Mouse (Mus musculus) heart, adult 2 months (tissue): ENCODE measurements around the gene Inf2. TPM values are rescaled to one million over a fixed set of nuclear protein-coding genes. Genes with fewer than 3 reads are reported as not detected.

ENCODE experiments used
- DNase-seq, 2 experiments: peaks; one replicate each; pipeline ENCODE4 v3.0.0; 2021
- H3K27ac ChIP-seq: fragments of 200-600 bp; 2 replicates; pipeline ENCODE4 v1.8.1; 2022
- H3K27me3 ChIP-seq: fragments of 200-500 bp; 2 replicates; pipeline ENCODE4 v1.6.1; 2012; ENCODE audit warnings: mild to moderate bottlenecking, low read length, inconsistent platforms, mixed read lengths; ENCODE audit not compliant: control insufficient read depth, insufficient read depth
- H3K36me3 ChIP-seq: fragments of 200-500 bp; 2 replicates; pipeline ENCODE4 v1.6.1; 2012; ENCODE audit warnings: low read length, inconsistent platforms; ENCODE audit not compliant: control insufficient read depth, insufficient read depth
- H3K4me1 ChIP-seq: fragments of 200-500 bp; 2 replicates; pipeline ENCODE4 v1.6.1; 2011; ENCODE audit warnings: low read length; ENCODE audit not compliant: control insufficient read depth, insufficient read depth
- H3K4me3 ChIP-seq: fragments of 200-600 bp; 2 replicates; pipeline ENCODE4 v1.8.1; 2022
- H3K79me2 ChIP-seq: fragments of 200-500 bp; replicated peaks from 2 replicates; pipeline ENCODE4 v1.6.1; 2012; ENCODE audit warnings: mild to moderate bottlenecking, inconsistent platforms, low read length, moderate library complexity, mixed read lengths; ENCODE audit not compliant: control insufficient read depth, insufficient read depth
- H3K9ac ChIP-seq: fragments of 200-500 bp; 2 replicates; pipeline ENCODE4 v1.6.1; 2012; ENCODE audit warnings: low read depth, mild to moderate bottlenecking, control low read depth, inconsistent platforms, low read length, mixed read lengths
- CTCF ChIP-seq: fragments of 200-600 bp; IDR thresholded peaks from 2 replicates; pipeline ENCODE4 v1.8.1; 2022; ENCODE audit warnings: antibody characterized with exemption, mild to moderate bottlenecking, moderate library complexity
- EP300 ChIP-seq: fragments of 200-500 bp; IDR thresholded peaks from 2 replicates; pipeline ENCODE4 v1.6.1; 2011; ENCODE audit warnings: low read depth, low read length, control low read depth; ENCODE audit not compliant: insufficient read depth
- POLR2A ChIP-seq: fragments of 200-500 bp; IDR thresholded peaks from 2 replicates; pipeline ENCODE4 v1.6.1; 2011; ENCODE audit warnings: mild to moderate bottlenecking, low read depth, low read length, control low read depth; ENCODE audit not compliant: insufficient read depth
- WGBS: fragments of 180-500 bp; shearing (Covaris S2); methylation state at CpG from one replicate; pipeline ENCODE4 v1.1.7; 2018; 5-methylcytosine and 5-hydroxymethylcytosine counted together
- intact Hi-C: fragments of 180-260 bp; cut with DNase I; formaldehyde crosslinking; loops from one replicate; pipeline ENCODE4 v1.15.1; 2025
- long read RNA-seq: library from polyadenylated mRNA; stranded (forward); transcript quantifications from one replicate; pipeline ENCODE4 v2.0.0, GENCODE M21; 2021
- polyA plus RNA-seq: library from polyadenylated mRNA; depleted of rRNA; stranded (reverse); fragments of >200 nt; gene quantifications from 2 replicates; pipeline ENCODE4 v1.2.3, GENCODE M21; 2012; rRNA removed
- total RNA-seq, 2 experiments: library from RNA; stranded (reverse); gene quantifications; 2 replicates each; pipeline ENCODE4 v1.2.3; 2021

The Inf2 gene
- total RNA-seq = 10 to 100 TPM; 15.0 to 17.3 TPM
- 11.7 and 12.7 TPM in 2 replicates for polyA plus RNA-seq
- long read RNA-seq, partial matches to known transcripts = 1 of 2 reads
- long read RNA-seq, other reads (novel, unspliced or antisense) = 1 of 2 reads

- H3K9ac ChIP-seq = peak within 1 kb of the TSS; percentile 89
- peak within 1 kb of the TSS; percentile 60 for H3K4me3 ChIP-seq
- DNase-seq = peak; percentile 91 to 92
- H3K79me2 ChIP-seq = no peaks in the 10 kb centered on the region
- 1% methylated on average over 58 of the region's 60 CpGs for WGBS
- peaks cover 33% of the 10 kb centered on the region for H3K4me1 ChIP-seq
- H3K27me3 ChIP-seq = 0 out of 2 replicates have a peak, but pooled peaks cover 2% of the 10 kb centered on the region
- TF ChIP-seq CTCF (0 out of 2 replicates have a peak, but pooled peaks have one; percentile 7), EP300 (no peak), POLR2A (peak; percentile 61)
- H3K27ac ChIP-seq = peak within 1 kb of the TSS; percentile 93
- intact Hi-C loops = loop anchor here (2.0 to 5.0 kb wide), 4 partner anchors 16 to 96 kb away; no protein-coding TSS in a partner anchor
- no peaks in the 10 kb centered on the region for H3K36me3 ChIP-seq
Observed at GRCm38 (mm10) chr12:112588426-112589256, at the start of gene Inf2. TSS of gene Inf2 (plus strand) at chr12:112588784.

DNA sequence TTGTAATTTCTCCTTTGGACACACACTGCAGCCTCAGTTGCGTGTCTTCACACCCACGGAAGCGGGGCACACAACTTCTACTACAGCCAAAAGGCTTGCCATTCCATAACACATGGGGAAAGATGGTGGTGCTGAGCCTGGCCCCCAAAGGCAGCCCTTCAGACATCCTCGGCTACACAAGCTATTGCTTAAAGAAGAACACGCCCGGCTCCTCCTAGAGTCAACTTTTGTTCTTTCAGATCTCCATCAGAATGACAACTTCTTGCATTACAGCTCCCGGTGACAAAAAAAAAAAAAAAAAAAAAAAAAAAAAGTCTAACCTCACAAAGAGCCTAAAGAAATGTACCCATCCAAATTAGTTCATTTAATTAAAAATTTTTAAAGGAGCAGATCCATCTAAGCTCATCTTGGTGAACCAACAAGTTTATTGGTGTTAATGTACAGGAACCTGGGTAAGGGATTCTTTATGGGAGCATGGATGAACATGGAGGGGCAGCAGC, 49.1 kb upstream of the Inf2 start:
- Histone ChIP-seq H3K79me2 (no peaks in the 10 kb centered on the region), H3K27me3 (no peaks in the 10 kb centered on the region), H3K36me3 (no peaks in the 10 kb centered on the region), H3K9ac (no peak overlapping the region), H3K27ac (no peak overlapping the region), H3K4me3 (no peak overlapping the region), H3K4me1 (peaks cover 2% of the 10 kb centered on the region)
- intact Hi-C loops = no loop called here
- no peak for TF ChIP-seq CTCF
- TF ChIP-seq POLR2A = no peak
- TF ChIP-seq EP300 = no peak
- WGBS = 88% methylated on average over 7 of the region's 7 CpGs
- no peak for DNase-seq

DNA sequence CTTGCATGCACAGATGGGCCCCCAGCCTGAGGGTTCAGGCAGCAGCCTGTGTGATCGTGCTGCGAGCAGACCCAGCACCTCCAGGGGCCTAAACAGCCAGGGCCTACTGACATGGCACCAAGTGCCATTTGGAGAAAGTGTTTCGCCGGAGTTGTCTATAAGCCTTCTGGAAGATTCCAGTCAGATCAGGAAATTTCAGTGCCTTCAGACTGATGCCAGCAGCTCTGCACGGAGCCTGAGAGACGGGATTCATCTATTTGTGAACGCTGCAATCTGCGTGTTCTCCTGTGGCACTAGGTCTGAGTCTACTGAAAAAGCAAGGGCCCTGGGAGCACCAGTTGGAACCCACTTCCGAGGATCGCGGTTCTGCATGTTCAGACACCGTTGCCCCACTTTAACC, 48.3 kb upstream of the Inf2 start:
- no peak for TF ChIP-seq POLR2A
- TF ChIP-seq EP300 = no peak
- TF ChIP-seq CTCF = no peak
- H3K27ac ChIP-seq = no peak overlapping the region
- intact Hi-C loops = loop anchor here (5.0 kb wide), 1 partner anchor 88 kb away; no protein-coding TSS in a partner anchor

DNA sequence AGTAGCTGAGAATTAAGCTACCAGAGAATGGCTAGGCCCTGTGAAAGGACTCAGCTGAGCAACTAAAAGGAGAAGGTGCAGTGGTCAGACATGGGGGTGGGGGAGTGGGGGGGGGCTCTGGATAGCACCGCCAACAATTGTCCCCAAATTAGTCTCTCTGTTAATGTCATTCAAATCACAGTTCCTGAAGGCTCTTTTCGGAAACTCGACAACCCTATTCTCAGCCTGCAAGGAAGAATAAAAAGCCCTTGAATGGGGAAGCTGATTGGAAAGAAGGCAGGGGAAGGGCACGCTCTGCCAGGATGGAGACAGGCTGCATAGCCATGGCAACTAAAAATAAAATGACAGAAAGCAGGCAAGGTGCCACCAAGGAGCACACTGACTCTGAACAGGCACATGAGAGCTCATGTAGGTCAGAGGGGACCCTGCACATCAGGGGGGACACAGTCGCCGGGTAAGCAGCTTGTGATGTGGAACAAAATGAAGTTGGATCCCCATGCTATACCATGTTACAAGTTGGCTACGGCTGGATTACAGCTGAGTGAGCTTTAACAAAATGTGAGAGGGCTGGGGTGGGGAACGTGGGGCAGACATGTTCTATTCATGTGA, 47.0 kb upstream of the Inf2 start:
- WGBS = 75% methylated on average over 8 of the region's 8 CpGs
- Histone ChIP-seq H3K4me3 (no peak overlapping the region), H3K9ac (no peak overlapping the region), H3K36me3 (no peaks in the 10 kb centered on the region), H3K4me1 (peaks cover 2% of the 10 kb centered on the region), H3K79me2 (no peaks in the 10 kb centered on the region), H3K27ac (no peak overlapping the region), H3K27me3 (no peaks in the 10 kb centered on the region)
- DNase-seq = no peak
- intact Hi-C loops = loop anchor here (2.0 to 5.0 kb wide), 2 partner anchors 43 to 89 kb away; no protein-coding TSS in a partner anchor
- TF ChIP-seq CTCF (no peak), EP300 (no peak), POLR2A (no peak)

More for the DNA sequence above, 48.3 kb upstream of the Inf2 start:
- Histone ChIP-seq H3K9ac (no peak overlapping the region), H3K27me3 (no peaks in the 10 kb centered on the region), H3K79me2 (no peaks in the 10 kb centered on the region), H3K36me3 (no peaks in the 10 kb centered on the region), H3K4me3 (no peak overlapping the region), H3K4me1 (peaks cover 2% of the 10 kb centered on the region)
- DNase-seq = no peak
- 96% methylated on average over 12 of the region's 12 CpGs for WGBS

DNA sequence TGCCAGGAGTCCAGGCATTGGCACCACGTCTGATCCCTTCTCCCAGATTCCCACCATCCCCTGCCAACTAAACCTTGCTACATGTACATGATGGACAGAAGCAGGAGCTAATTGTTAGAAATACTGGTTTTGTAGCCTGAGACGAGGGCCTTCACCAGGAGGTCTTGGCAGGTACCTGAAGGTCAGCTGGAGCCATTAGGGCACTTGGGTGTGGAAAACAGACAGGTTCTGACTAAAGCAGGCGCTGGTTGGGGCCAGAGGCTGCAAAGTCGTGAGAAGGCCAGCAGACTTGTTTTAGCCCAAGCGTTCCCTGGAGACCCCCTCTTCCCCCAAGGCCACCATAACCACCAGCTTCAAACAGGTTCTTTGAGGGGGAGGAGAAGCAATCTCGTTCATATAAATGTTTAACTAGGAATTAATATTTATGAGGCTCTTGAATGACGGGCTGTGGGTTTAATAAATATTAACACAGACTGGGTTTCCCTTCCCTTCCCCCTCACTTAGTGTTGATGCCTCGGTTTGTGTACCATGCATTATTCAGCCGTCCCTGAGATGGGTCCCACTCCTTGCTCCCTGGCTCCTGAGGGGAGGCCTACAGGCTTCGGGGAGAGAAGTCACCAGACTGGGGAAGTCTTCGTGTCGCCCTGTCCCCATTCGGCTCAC, 46.2 kb upstream of the Inf2 start:
- intact Hi-C loops = loop anchor here (2.0 to 5.0 kb wide), 2 partner anchors 44 to 90 kb away; no protein-coding TSS in a partner anchor
- WGBS = 79% methylated on average over 13 of the region's 13 CpGs
- DNase-seq = no peak
- Histone ChIP-seq H3K4me1 (peaks cover 2% of the 10 kb centered on the region), H3K9ac (0 out of 2 replicates have a peak overlapping the region, but pooled peaks have one; percentile 5), H3K36me3 (no peaks in the 10 kb centered on the region), H3K4me3 (no peak overlapping the region), H3K79me2 (no peaks in the 10 kb centered on the region), H3K27ac (no peak overlapping the region), H3K27me3 (no peaks in the 10 kb centered on the region)
- no peak for TF ChIP-seq EP300
